Mouse (Mus musculus) c-Kit-negative CD71-positive TER-119-positive erythroid progenitor cells, embryonic 14.5 days (primary cell): ENCODE data around the gene Hint2.

Source experiments
- DNase-seq: peaks from one replicate; pipeline ENCODE4 v3.0.0-alpha.2; 2013; ENCODE audit warnings: low read depth, low spot score

The Hint2 gene

DNA sequence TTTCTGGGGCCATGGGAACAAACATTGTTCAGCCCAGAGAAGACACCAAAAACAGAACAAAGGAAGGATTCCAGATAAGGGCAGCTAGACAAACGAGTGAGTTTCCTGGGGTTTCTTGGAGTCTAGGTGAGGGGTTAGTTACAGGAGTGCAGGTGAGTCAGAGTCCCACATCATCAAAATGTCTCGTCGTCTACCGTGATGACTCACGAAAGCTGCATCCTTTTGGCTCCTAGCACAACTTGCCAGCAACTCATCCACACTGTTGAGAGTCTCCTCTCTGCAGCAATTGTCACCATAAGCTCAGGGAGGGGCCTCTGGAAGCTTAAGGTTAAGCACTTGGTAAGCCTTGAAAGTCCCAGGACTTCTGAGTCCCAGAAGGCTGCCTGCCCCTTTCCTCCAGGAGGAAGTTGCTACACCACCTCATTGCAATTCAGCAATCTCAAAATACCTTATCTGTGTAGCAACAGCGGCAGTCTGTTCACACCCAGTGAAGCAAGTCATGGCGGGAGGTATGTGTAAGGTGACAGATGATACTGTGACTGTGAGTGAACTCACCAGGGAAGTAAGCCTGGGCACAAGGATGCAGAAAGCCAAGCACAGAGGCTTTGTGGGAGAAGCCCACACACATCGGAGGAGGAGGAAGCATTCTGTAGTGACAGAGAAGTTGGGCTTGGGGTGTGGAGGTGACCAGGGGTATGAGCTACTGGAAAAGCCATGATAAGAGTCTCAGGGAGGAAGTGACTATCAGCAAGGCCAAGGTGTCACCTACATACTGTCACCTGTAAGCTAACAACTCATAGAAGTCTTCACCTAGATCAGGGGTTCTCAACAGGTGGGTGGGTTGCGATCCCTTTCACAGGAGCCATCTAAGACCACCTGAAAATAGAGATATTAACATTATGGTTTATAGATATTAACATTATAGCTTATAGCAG lies 51.2 kb downstream of the Hint2 start:
- peak; percentile 72 for DNase-seq
